Mouse (Mus musculus) lung, embryonic 14.5 days (tissue): ENCODE measurements at regions not wholly inside any gene's neighbourhood (a gene's known extent, or its start where the extent isn't known, plus 50 kb on each side); places are given as distances from the start of the nearest gene placed in this dataset.

Source experiments
- ATAC-seq: fragments of 200-750 bp; cut with Nextera tagmentation; 2 replicates; pipeline ENCODE4 v1.8.0; 2017; ENCODE audit warnings: mild to moderate bottlenecking, moderate TSS enrichment, moderate library complexity; ENCODE audit not compliant: insufficient read depth
- DNase-seq: peaks from one replicate; pipeline ENCODE4 v3.0.0-alpha.2; 2015
- H3K27ac ChIP-seq: fragments of 300-500 bp; sonication (generic); 2 replicates; pipeline ENCODE4 v1.5.1; 2014; ENCODE audit warnings: low read depth, mild to moderate bottlenecking, moderate library complexity
- H3K27me3 ChIP-seq: fragments of 300-500 bp; sonication (generic); 2 replicates; pipeline ENCODE4 v1.6.1; 2014; ENCODE audit warnings: low read length, control low read depth; ENCODE audit not compliant: insufficient read depth
- H3K36me3 ChIP-seq: fragments of 300-500 bp; sonication (generic); 2 replicates; pipeline ENCODE4 v1.6.1; 2014; ENCODE audit warnings: control low read depth; ENCODE audit not compliant: insufficient read depth
- H3K4me1 ChIP-seq: fragments of 300-500 bp; sonication (generic); 2 replicates; pipeline ENCODE4 v1.6.1; 2014; ENCODE audit warnings: antibody characterized with exemption, control low read depth; ENCODE audit not compliant: insufficient read depth
- H3K4me2 ChIP-seq: fragments of 300-500 bp; sonication (generic); 2 replicates; pipeline ENCODE4 v1.6.1; 2014; ENCODE audit warnings: mild to moderate bottlenecking
- H3K4me3 ChIP-seq: fragments of 300-500 bp; sonication (generic); 2 replicates; pipeline ENCODE4 v1.5.1; 2014; ENCODE audit warnings: low read depth, low read length
- H3K9ac ChIP-seq: fragments of 300-500 bp; sonication (generic); 2 replicates; pipeline ENCODE4 v1.6.1; 2014
- H3K9me3 ChIP-seq: fragments of 300-500 bp; sonication (generic); 2 replicates; pipeline ENCODE4 v1.6.1; 2016; ENCODE audit warnings: low read depth, low read length, control low read depth
- CTCF ChIP-seq: IDR thresholded peaks from 2 replicates; pipeline ENCODE4 v1.5.1; 2016; ENCODE audit warnings: antibody characterized with exemption, low read depth
- WGBS: fragments of 180-500 bp; shearing (Covaris S2); extraction: QIAGEN DNeasy Blood & Tissue Kit; methylation state at CpG from one replicate; pipeline ENCODE4 v1.1.7; 2014; 5-methylcytosine and 5-hydroxymethylcytosine counted together

GRCm38 (mm10) chr6:145302105-145302504 lies 52.1 kb upstream of the Kras start:
- H3K4me2 ChIP-seq: no peak overlapping the region
- no peaks in the 10 kb centered on the region for H3K9me3 ChIP-seq
- no peak overlapping the region for H3K9ac ChIP-seq
- DNase-seq (no peak), ATAC-seq (no peak)
- no peak for TF ChIP-seq CTCF
- H3K4me1 ChIP-seq: peaks cover 14% of the 10 kb centered on the region; the same call in 1 of the 2 replicates
- H3K27me3 ChIP-seq: no peaks in the 10 kb centered on the region
- no peaks in the 10 kb centered on the region for H3K36me3 ChIP-seq
- 81% methylated on average over 10 of the region's 10 CpGs for whole genome bisulfite sequencing
- no peak overlapping the region for H3K27ac ChIP-seq
- no peak overlapping the region for H3K4me3 ChIP-seq

DNA sequence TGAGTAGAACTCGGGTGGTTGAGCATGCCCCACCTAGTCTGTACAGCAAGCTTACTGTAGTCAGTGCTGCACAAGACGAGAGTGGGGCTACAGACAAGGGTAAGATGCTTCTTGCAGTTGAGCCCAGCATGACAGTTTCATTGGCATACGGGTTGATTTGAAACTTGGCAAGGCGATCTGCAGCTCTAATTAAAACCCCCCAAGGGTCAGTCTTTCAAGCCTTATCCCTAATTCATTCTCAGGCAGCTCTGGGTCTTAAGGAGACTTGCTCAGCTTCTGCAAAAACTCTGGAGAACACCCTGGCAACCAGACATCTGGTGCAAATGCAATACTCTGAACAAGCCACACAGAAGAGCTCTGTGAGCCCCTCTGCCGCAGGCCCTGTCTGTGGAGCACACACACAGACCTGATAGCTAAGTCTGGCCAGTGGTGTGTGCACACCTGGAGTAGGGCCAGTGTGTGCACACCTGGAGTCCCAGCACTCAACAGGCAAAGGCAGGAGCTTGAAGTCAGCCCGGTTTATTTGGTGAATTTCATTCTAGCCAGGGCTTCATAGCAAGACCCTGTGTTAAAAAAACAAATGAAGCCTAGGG lies 50.3 kb upstream of the Kras start:
- H3K4me1 ChIP-seq: peaks cover 14% of the 10 kb centered on the region; the same call in 1 of the 2 replicates
- H3K9ac ChIP-seq: no peak overlapping the region
- H3K4me2 ChIP-seq: no peak overlapping the region
- H3K27me3 ChIP-seq: no peaks in the 10 kb centered on the region
- H3K9me3 ChIP-seq: no peaks in the 10 kb centered on the region
- H3K4me3 ChIP-seq: no peak overlapping the region
- no peaks in the 10 kb centered on the region for H3K36me3 ChIP-seq
- peak overlapping the region; percentile 65 for H3K27ac ChIP-seq
- peak; percentile 47; the same call in 1 of the 2 replicates for ATAC-seq
- no peak for DNase-seq
- no peak for TF ChIP-seq CTCF
- 48% methylated on average over 6 of the region's 6 CpGs for WGBS
